Mouse (Mus musculus): ENCODE results near the gene Zcchc2. TPM values are rescaled to one million over a fixed set of nuclear protein-coding genes. Genes with fewer than 3 reads are reported as not detected.

Zcchc2 gene
- polyA plus RNA-seq, 1 experiment from 2014 or later = 2.4 TPM

- H3K27ac ChIP-seq (ENCODE audit: low read depth, low read length) = no peak overlapping the region
- no peaks in the 10 kb centered on the region for H3K36me3 ChIP-seq (ENCODE audit: control insufficient read depth, insufficient read depth, low read length)
- peaks cover 10% of the 10 kb centered on the region for H3K4me1 ChIP-seq (ENCODE audit: control insufficient read depth, insufficient read depth, low read length)
- H3K4me2 ChIP-seq = no peak overlapping the region
- no peak overlapping the region for H3K4me3 ChIP-seq (ENCODE audit: low read depth, low read length)
- WGBS (ENCODE audit: insufficient replicate concordance) = 60% methylated on average over 19 of the region's 19 CpGs
- no peaks in the 10 kb centered on the region for H3K9me3 ChIP-seq (replicated peaks; ENCODE audit: control insufficient read depth, low read length)
- H3K27me3 ChIP-seq (ENCODE audit: control insufficient read depth, insufficient read depth, low read length) = no peaks in the 10 kb centered on the region
- no peak overlapping the region for H3K9ac ChIP-seq (ENCODE audit: low read depth, low read length)
- 0 out of 2 replicates have a peak, but pooled peaks have one; percentile 27 for ATAC-seq (replicated peaks; ENCODE audit: insufficient number of reproducible peaks, low FRiP score, low TSS enrichment)
These were observed 46.8 kb downstream of the Zcchc2 start for GRCm38 (mm10) chr1:106036861-106037599.

DNA sequence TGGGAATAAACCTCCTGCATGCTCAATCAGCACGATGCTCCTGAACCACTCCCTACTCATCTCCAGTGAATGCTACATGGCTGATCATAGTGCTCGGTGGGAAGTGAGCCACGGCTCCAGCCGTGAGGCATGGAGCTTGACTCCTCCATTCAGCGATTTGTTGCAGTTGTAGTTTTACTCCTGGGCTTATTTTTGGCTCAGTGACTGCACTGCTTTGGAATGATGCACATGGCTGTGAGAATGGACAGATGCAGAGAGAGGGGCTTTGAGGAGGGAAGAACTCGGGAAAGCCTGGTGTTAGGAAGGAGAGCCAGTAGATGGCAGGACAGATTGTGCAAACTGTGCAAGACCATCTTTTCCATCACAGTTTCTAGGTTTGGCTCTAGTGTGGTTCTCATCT is 49.1 kb downstream of the Zcchc2 start:
- H3K9ac ChIP-seq (ENCODE audit: low read depth, low read length) = no peak overlapping the region
- H3K4me2 ChIP-seq = peak overlapping the region; percentile 29
- H3K4me1 ChIP-seq (ENCODE audit: control insufficient read depth, insufficient read depth, low read length) = peaks cover 14% of the 10 kb centered on the region
- H3K27ac ChIP-seq (ENCODE audit: low read depth, low read length) = peak overlapping the region; percentile 58; the same call in 1 of the 2 replicates
- no peak; the same call in 1 of the 2 replicates for ATAC-seq (replicated peaks; ENCODE audit: insufficient number of reproducible peaks, low FRiP score, low TSS enrichment)
- no peaks in the 10 kb centered on the region for H3K36me3 ChIP-seq (ENCODE audit: control insufficient read depth, insufficient read depth, low read length)
- H3K27me3 ChIP-seq (ENCODE audit: control insufficient read depth, insufficient read depth, low read length) = no peaks in the 10 kb centered on the region
- no peaks in the 10 kb centered on the region for H3K9me3 ChIP-seq (replicated peaks; ENCODE audit: control insufficient read depth, low read length)
- 45% methylated on average over 6 of the region's 6 CpGs for whole genome bisulfite sequencing (ENCODE audit: insufficient replicate concordance)
- no peak overlapping the region for H3K4me3 ChIP-seq (ENCODE audit: low read depth, low read length)

DNA sequence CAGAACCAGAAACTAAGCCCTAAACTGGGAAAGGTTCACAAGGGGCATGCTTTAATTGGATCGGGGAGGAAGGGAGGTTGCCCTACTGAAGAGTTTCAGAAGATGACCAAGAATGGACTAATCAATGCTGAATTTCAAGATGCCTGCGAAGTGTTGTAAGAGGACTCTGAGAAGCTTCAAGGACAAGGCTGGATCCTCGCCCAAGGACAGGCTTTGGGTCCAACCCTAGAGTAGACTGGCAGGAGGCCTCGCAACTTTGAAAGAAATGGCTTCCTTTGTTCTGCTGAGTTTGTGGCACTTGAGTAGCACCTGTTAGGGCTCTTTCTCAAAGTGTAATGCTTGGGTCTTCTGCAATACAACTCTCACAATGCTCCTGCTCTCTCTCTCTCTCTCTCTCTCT is 50.1 kb downstream of the Zcchc2 start:
- Histone ChIP-seq H3K36me3 (ENCODE audit: control insufficient read depth, insufficient read depth, low read length) (no peaks in the 10 kb centered on the region), H3K4me1 (ENCODE audit: control insufficient read depth, insufficient read depth, low read length) (peaks cover 13% of the 10 kb centered on the region), H3K9me3 (replicated peaks; ENCODE audit: control insufficient read depth, low read length) (no peaks in the 10 kb centered on the region), H3K4me2 (no peak overlapping the region), H3K4me3 (ENCODE audit: low read depth, low read length) (no peak overlapping the region), H3K27ac (ENCODE audit: low read depth, low read length) (no peak overlapping the region), H3K9ac (ENCODE audit: low read depth, low read length) (no peak overlapping the region), H3K27me3 (ENCODE audit: control insufficient read depth, insufficient read depth, low read length) (no peaks in the 10 kb centered on the region)
- 84% methylated on average over 4 of the region's 4 CpGs for WGBS (ENCODE audit: insufficient replicate concordance)
- ATAC-seq (replicated peaks; ENCODE audit: insufficient number of reproducible peaks, low FRiP score, low TSS enrichment) = no peak

GRCm38 (mm10) chr1:106042221-106042620 is 52.0 kb downstream of the Zcchc2 start:
- Histone ChIP-seq H3K27me3 (ENCODE audit: control insufficient read depth, insufficient read depth, low read length) (no peaks in the 10 kb centered on the region), H3K9me3 (replicated peaks; ENCODE audit: control insufficient read depth, low read length) (no peaks in the 10 kb centered on the region), H3K4me2 (no peak overlapping the region), H3K36me3 (ENCODE audit: control insufficient read depth, insufficient read depth, low read length) (no peaks in the 10 kb centered on the region), H3K27ac (ENCODE audit: low read depth, low read length) (no peak overlapping the region), H3K4me1 (ENCODE audit: control insufficient read depth, insufficient read depth, low read length) (peaks cover 11% of the 10 kb centered on the region), H3K4me3 (ENCODE audit: low read depth, low read length) (no peak overlapping the region), H3K9ac (ENCODE audit: low read depth, low read length) (no peak overlapping the region)
- ATAC-seq (replicated peaks; ENCODE audit: insufficient number of reproducible peaks, low FRiP score, low TSS enrichment) = no peak
- 88% methylated on average over 9 of the region's 9 CpGs for WGBS (ENCODE audit: insufficient replicate concordance)

DNA sequence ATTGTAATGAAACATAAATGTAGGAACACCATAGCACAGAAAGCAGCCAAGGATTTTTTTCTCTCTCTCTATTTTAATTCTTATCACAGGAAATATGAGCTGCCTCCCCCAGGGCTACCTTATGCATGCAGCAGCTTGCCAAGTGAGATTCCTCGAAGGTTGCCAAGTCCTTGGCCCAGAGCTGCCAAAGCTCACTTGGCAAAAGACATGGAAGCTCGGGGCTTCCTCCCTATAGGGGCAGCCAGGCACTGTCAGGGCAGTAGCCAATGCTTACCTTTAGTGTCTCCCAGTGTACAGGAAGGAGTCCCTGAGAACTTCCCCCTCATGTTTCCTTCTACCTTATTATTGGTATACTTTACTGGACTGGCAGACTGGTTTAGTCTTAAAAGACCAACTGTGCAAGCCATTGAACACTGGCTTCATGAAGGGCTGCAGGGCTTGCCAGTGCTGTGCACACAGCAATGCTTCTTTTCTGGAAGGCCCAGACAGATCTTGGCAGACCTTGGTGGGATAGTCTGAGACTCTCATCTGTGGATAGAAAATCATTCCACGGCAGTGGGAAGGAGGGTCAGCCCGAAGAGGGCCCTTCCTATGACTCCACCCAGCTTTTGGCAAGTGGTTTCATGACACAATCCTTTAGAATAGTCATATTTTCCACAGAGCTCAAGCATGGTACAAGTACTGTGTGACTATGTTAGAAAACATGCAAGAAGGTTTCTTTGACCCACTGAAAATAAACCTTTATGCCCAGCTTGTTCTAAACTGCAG is 53.0 kb downstream of the Zcchc2 start:
- no peak overlapping the region for H3K9ac ChIP-seq (ENCODE audit: low read depth, low read length)
- no peaks in the 10 kb centered on the region for H3K9me3 ChIP-seq (replicated peaks; ENCODE audit: control insufficient read depth, low read length)
- peaks cover 11% of the 10 kb centered on the region for H3K4me1 ChIP-seq (ENCODE audit: control insufficient read depth, insufficient read depth, low read length)
- no peaks in the 10 kb centered on the region for H3K36me3 ChIP-seq (ENCODE audit: control insufficient read depth, insufficient read depth, low read length)
- WGBS (ENCODE audit: insufficient replicate concordance) = 74% methylated on average over 4 of the region's 4 CpGs
- H3K4me3 ChIP-seq (ENCODE audit: low read depth, low read length) = no peak overlapping the region
- no peaks in the 10 kb centered on the region for H3K27me3 ChIP-seq (ENCODE audit: control insufficient read depth, insufficient read depth, low read length)
- no peak overlapping the region for H3K4me2 ChIP-seq
- H3K27ac ChIP-seq (ENCODE audit: low read depth, low read length) = no peak overlapping the region
- ATAC-seq (replicated peaks; ENCODE audit: insufficient number of reproducible peaks, low FRiP score, low TSS enrichment) = no peak

DNA sequence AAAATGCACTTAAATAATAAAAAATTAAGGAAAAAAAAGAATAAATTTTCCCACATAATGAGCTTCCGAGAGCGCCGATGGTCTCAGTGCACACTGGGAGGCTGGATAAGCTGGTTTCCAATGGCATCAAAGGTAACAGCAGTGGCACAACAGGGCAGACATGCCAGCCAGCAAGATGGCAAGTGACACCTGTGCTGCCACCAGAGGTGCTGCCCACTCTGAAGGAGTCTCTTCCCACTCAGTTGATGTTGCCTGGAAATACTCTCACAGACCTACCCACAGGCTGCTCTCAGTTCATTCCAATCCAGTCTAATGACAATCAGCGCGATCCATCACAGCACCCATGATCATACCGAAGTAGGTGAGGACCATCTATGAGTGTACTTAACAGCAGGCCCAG is 58.8 kb downstream of the Zcchc2 start:
- Histone ChIP-seq H3K27ac (ENCODE audit: low read depth, low read length) (no peak overlapping the region), H3K4me1 (ENCODE audit: control insufficient read depth, insufficient read depth, low read length) (no peaks in the 10 kb centered on the region), H3K36me3 (ENCODE audit: control insufficient read depth, insufficient read depth, low read length) (no peaks in the 10 kb centered on the region), H3K4me2 (no peak overlapping the region), H3K4me3 (ENCODE audit: low read depth, low read length) (no peak overlapping the region), H3K9me3 (replicated peaks; ENCODE audit: control insufficient read depth, low read length) (no peaks in the 10 kb centered on the region), H3K9ac (ENCODE audit: low read depth, low read length) (no peak overlapping the region), H3K27me3 (ENCODE audit: control insufficient read depth, insufficient read depth, low read length) (no peaks in the 10 kb centered on the region)
- no peak for ATAC-seq (replicated peaks; ENCODE audit: insufficient number of reproducible peaks, low FRiP score, low TSS enrichment)
- WGBS (ENCODE audit: insufficient replicate concordance) = 92% methylated on average over 6 of the region's 6 CpGs

DNA sequence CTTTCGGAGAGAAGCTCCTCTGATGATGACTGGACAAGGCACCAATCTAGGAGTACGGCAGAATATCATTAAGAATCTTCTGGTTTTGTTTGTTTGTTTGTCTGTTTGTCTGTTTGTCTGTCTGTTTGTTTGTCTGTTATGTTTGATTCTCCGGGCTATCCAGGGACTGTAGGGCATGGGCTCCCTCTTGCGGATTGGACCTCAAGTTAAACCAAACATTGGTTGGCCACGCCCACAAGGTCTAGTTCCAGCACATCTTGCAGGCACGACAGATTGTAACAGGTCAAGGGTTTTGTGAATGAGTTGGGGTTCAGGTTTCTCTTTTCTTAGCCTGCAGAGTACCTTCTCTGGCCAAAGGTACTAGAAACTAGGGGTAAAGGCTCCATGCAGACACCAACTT is 64.8 kb downstream of the Zcchc2 start:
- Histone ChIP-seq H3K27me3 (ENCODE audit: control insufficient read depth, insufficient read depth, low read length) (no peaks in the 10 kb centered on the region), H3K4me2 (no peak overlapping the region), H3K4me1 (ENCODE audit: control insufficient read depth, insufficient read depth, low read length) (no peaks in the 10 kb centered on the region), H3K36me3 (ENCODE audit: control insufficient read depth, insufficient read depth, low read length) (no peaks in the 10 kb centered on the region), H3K27ac (ENCODE audit: low read depth, low read length) (no peak overlapping the region), H3K9me3 (replicated peaks; ENCODE audit: control insufficient read depth, low read length) (no peaks in the 10 kb centered on the region), H3K4me3 (ENCODE audit: low read depth, low read length) (no peak overlapping the region), H3K9ac (ENCODE audit: low read depth, low read length) (no peak overlapping the region)
- 64% methylated on average over 6 of the region's 6 CpGs for WGBS (ENCODE audit: insufficient replicate concordance)
- no peak for ATAC-seq (replicated peaks; ENCODE audit: insufficient number of reproducible peaks, low FRiP score, low TSS enrichment)

DNA sequence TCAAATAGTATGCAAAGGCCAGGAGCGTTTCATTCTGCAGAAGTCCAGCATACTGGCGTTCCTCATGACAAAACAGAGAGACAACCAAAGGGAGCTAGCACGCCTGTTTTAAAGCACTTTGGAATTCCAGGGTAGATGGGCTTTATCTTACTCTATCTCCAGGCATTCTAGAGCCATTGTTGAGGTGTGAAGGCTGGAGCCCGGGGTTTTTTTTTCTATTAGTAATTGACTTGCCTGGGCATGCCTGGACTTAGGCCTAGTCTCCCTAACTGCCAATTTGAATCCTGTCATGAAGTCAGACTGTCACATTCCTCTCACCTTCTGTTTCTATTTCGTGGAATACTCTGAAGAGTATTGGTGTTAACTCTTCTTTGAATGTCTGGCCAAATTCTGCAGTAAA is 68.1 kb downstream of the Zcchc2 start:
- Histone ChIP-seq H3K27me3 (ENCODE audit: control insufficient read depth, insufficient read depth, low read length) (no peaks in the 10 kb centered on the region), H3K36me3 (ENCODE audit: control insufficient read depth, insufficient read depth, low read length) (no peaks in the 10 kb centered on the region), H3K27ac (ENCODE audit: low read depth, low read length) (no peak overlapping the region), H3K4me1 (ENCODE audit: control insufficient read depth, insufficient read depth, low read length) (no peaks in the 10 kb centered on the region), H3K4me2 (no peak overlapping the region), H3K9ac (ENCODE audit: low read depth, low read length) (no peak overlapping the region), H3K4me3 (ENCODE audit: low read depth, low read length) (no peak overlapping the region), H3K9me3 (replicated peaks; ENCODE audit: control insufficient read depth, low read length) (no peaks in the 10 kb centered on the region)
- 49% methylated on average over 5 of the region's 5 CpGs for WGBS (ENCODE audit: insufficient replicate concordance)
- no peak for ATAC-seq (replicated peaks; ENCODE audit: insufficient number of reproducible peaks, low FRiP score, low TSS enrichment)
